Mouse (Mus musculus) G1E (cell line): ENCODE results near the gene Slc15a1.

ENCODE experiments used
- CTCF ChIP-seq: IDR thresholded peaks from 2 replicates; pipeline ENCODE4 v1.5.1; 2012; ENCODE audit warnings: low read depth, low read length, inconsistent platforms, mixed read lengths
- GATA1 ChIP-seq: IDR thresholded peaks from 2 replicates; pipeline ENCODE4 v1.6.1; 2012; ENCODE audit warnings: borderline replicate concordance, low read length, inconsistent platforms, mixed read lengths
- TAL1 ChIP-seq: conservative IDR thresholded peaks from 2 replicates; pipeline ENCODE4 v1.6.1; 2012; ENCODE audit warnings: low read depth, low read length, inconsistent platforms, mixed read lengths

GRCm38 (mm10) chr14:121453130-121453529 is 51.9 kb downstream of the Slc15a1 start:
- TF ChIP-seq CTCF (no peak), GATA1 (no peak), TAL1 (no peak)
